Mouse (Mus musculus) midbrain, embryonic 15.5 days (tissue): Measurements from ENCODE around the gene Gtf2a1l. TPM values are rescaled to one million over a fixed set of nuclear protein-coding genes. Genes with fewer than 3 reads are reported as not detected.
A peak's percentile ranks its signal among the peaks of the same experiment; 100 is the strongest.

Source experiments
- ATAC-seq: fragments of 200-750 bp; cut with Nextera tagmentation; replicated peaks from 2 replicates; pipeline ENCODE4 v1.8.0; 2017; ENCODE audit warnings: moderate TSS enrichment
- H3K27ac ChIP-seq: fragments of 300-500 bp; sonication (generic); 2 replicates; pipeline ENCODE4 v1.5.1; 2015; ENCODE audit warnings: mild to moderate bottlenecking, inconsistent platforms
- H3K27me3 ChIP-seq: fragments of 300-500 bp; sonication (generic); replicated peaks from 2 replicates; pipeline ENCODE4 v1.6.1; 2015; ENCODE audit warnings: inconsistent platforms
- H3K36me3 ChIP-seq: fragments of 300-500 bp; sonication (generic); replicated peaks from 2 replicates; pipeline ENCODE4 v1.6.1; 2015; ENCODE audit warnings: inconsistent platforms
- H3K4me1 ChIP-seq: fragments of 300-500 bp; sonication (generic); 2 replicates; pipeline ENCODE4 v1.6.1; 2015; ENCODE audit warnings: inconsistent platforms
- H3K4me2 ChIP-seq: fragments of 300-500 bp; sonication (generic); 2 replicates; pipeline ENCODE4 v1.6.1; 2015; ENCODE audit warnings: inconsistent platforms, mild to moderate bottlenecking, moderate library complexity
- H3K4me3 ChIP-seq: fragments of 300-500 bp; sonication (generic); 2 replicates; pipeline ENCODE4 v1.5.1; 2015; ENCODE audit warnings: mild to moderate bottlenecking, inconsistent platforms
- H3K9ac ChIP-seq: fragments of 300-500 bp; sonication (generic); 2 replicates; pipeline ENCODE4 v1.6.1; 2015; ENCODE audit warnings: mild to moderate bottlenecking, inconsistent platforms
- H3K9me3 ChIP-seq: fragments of 300-500 bp; sonication (generic); 2 replicates; pipeline ENCODE4 v1.6.1; 2016; ENCODE audit warnings: inconsistent platforms
- WGBS: fragments of 180-500 bp; shearing (Covaris S2); methylation state at CpG from one replicate; pipeline ENCODE4 v1.1.7; 2015; ENCODE audit warnings: mixed read lengths; 5-methylcytosine and 5-hydroxymethylcytosine counted together
- polyA plus RNA-seq: library from polyadenylated mRNA; unstranded; fragments of >200 nt; fragmentation: Nextera tagmentation; extraction: Ambion mirVana; gene quantifications from 2 replicates; pipeline ENCODE4 v1.2.1, GENCODE M21; 2015

Gtf2a1l gene
- polyA plus RNA-seq, 1 experiment from 2014 or later = 0.10 TPM

GRCm38 (mm10) chr17:88666076-88666475 lies 2.4 kb upstream of the Gtf2a1l start:
- 54% methylated on average over 2 of the region's 2 CpGs for WGBS
- Histone ChIP-seq H3K27me3 (no peaks in the 10 kb centered on the region), H3K9me3 (no peaks in the 10 kb centered on the region), H3K4me1 (peaks cover 11% of the 10 kb centered on the region; the same call in 1 of the 2 replicates), H3K4me3 (no peak overlapping the region), H3K4me2 (no peak overlapping the region), H3K9ac (no peak overlapping the region), H3K36me3 (no peaks in the 10 kb centered on the region), H3K27ac (no peak overlapping the region)
- ATAC-seq = no peak

- Histone ChIP-seq H3K4me1 (peaks cover 8% of the 10 kb centered on the region; the same call in 1 of the 2 replicates), H3K9me3 (no peaks in the 10 kb centered on the region), H3K36me3 (no peaks in the 10 kb centered on the region), H3K4me2 (no peak overlapping the region), H3K27me3 (no peaks in the 10 kb centered on the region), H3K4me3 (no peak overlapping the region), H3K27ac (no peak overlapping the region), H3K9ac (no peak overlapping the region)
- ATAC-seq = no peak
- WGBS = 12% methylated on average over 2 of the region's 2 CpGs
Observed at GRCm38 (mm10) chr17:88669921-88670320, 1.5 kb downstream of the Gtf2a1l start.

- H3K9ac ChIP-seq = no peak overlapping the region
- ATAC-seq = no peak
- no peaks in the 10 kb centered on the region for H3K27me3 ChIP-seq
- H3K9me3 ChIP-seq = no peaks in the 10 kb centered on the region
- no peaks in the 10 kb centered on the region for H3K36me3 ChIP-seq
- H3K4me3 ChIP-seq = no peak overlapping the region
- peaks cover 8% of the 10 kb centered on the region; the same call in 1 of the 2 replicates for H3K4me1 ChIP-seq
- WGBS = 39% methylated on average over 4 of the region's 4 CpGs
- H3K27ac ChIP-seq = no peak overlapping the region
- no peak overlapping the region for H3K4me2 ChIP-seq
Observed at GRCm38 (mm10) chr17:88670800-88671199, 2.3 kb downstream of the Gtf2a1l start.

- Histone ChIP-seq H3K27ac (0 out of 2 replicates have a peak overlapping the region, but pooled peaks have one; percentile 50), H3K27me3 (no peaks in the 10 kb centered on the region), H3K4me3 (no peak overlapping the region), H3K9ac (no peak overlapping the region), H3K36me3 (no peaks in the 10 kb centered on the region), H3K4me2 (no peak overlapping the region), H3K9me3 (no peaks in the 10 kb centered on the region), H3K4me1 (no peaks in the 10 kb centered on the region)
- 89% methylated on average over 23 of the region's 23 CpGs for WGBS
- ATAC-seq = no peak
Observed at GRCm38 (mm10) chr17:88675310-88676309, 7.2 kb downstream of the Gtf2a1l start.

GRCm38 (mm10) chr17:88688226-88688625 lies 19.8 kb downstream of the Gtf2a1l start:
- WGBS = 38% methylated on average over 11 of the region's 11 CpGs

GRCm38 (mm10) chr17:88696656-88697333 lies 28.3 kb downstream of the Gtf2a1l start:
- H3K9ac ChIP-seq = no peak overlapping the region
- no peaks in the 10 kb centered on the region for H3K9me3 ChIP-seq
- WGBS = 37% methylated on average over 9 of the region's 9 CpGs
- H3K4me1 ChIP-seq = peaks cover 9% of the 10 kb centered on the region; the same call in 1 of the 2 replicates
- 0 out of 2 replicates have a peak, but pooled peaks have one; percentile 57 for ATAC-seq
- H3K36me3 ChIP-seq = no peaks in the 10 kb centered on the region
- H3K27ac ChIP-seq = no peak overlapping the region
- no peaks in the 10 kb centered on the region for H3K27me3 ChIP-seq
- no peak overlapping the region for H3K4me3 ChIP-seq
- H3K4me2 ChIP-seq = no peak overlapping the region

More at GRCm38 (mm10) chr17:88688226-88688625, 19.8 kb downstream of the Gtf2a1l start:
- Histone ChIP-seq H3K36me3 (no peaks in the 10 kb centered on the region), H3K4me3 (no peak overlapping the region), H3K27ac (no peak overlapping the region), H3K9ac (no peak overlapping the region), H3K4me2 (peak overlapping the region; percentile 8; the same call in 1 of the 2 replicates), H3K4me1 (peaks cover 6% of the 10 kb centered on the region; the same call in 1 of the 2 replicates), H3K9me3 (no peaks in the 10 kb centered on the region), H3K27me3 (no peaks in the 10 kb centered on the region)
- no peak for ATAC-seq

GRCm38 (mm10) chr17:88700901-88701300 lies 32.4 kb downstream of the Gtf2a1l start:
- ATAC-seq = no peak
- Histone ChIP-seq H3K9ac (no peak overlapping the region), H3K27ac (no peak overlapping the region), H3K27me3 (no peaks in the 10 kb centered on the region), H3K36me3 (no peaks in the 10 kb centered on the region), H3K9me3 (no peaks in the 10 kb centered on the region), H3K4me1 (peaks cover 19% of the 10 kb centered on the region), H3K4me3 (no peak overlapping the region), H3K4me2 (no peak overlapping the region)

GRCm38 (mm10) chr17:88702345-88702744 lies 33.9 kb downstream of the Gtf2a1l start:
- no peak overlapping the region for H3K4me3 ChIP-seq
- peaks cover 21% of the 10 kb centered on the region for H3K4me1 ChIP-seq
- no peaks in the 10 kb centered on the region for H3K36me3 ChIP-seq
- no peak overlapping the region for H3K9ac ChIP-seq
- H3K27ac ChIP-seq = 0 out of 2 replicates have a peak overlapping the region, but pooled peaks have one; percentile 20
- H3K9me3 ChIP-seq = no peaks in the 10 kb centered on the region
- no peak for ATAC-seq
- H3K4me2 ChIP-seq = no peak overlapping the region
- 29% methylated on average over 6 of the region's 6 CpGs for WGBS
- no peaks in the 10 kb centered on the region for H3K27me3 ChIP-seq

- no peak overlapping the region for H3K27ac ChIP-seq
- H3K4me3 ChIP-seq = no peak overlapping the region
- no peaks in the 10 kb centered on the region for H3K36me3 ChIP-seq
- 43% methylated on average over 4 of the region's 4 CpGs for WGBS
- peaks cover 21% of the 10 kb centered on the region for H3K4me1 ChIP-seq
- no peaks in the 10 kb centered on the region for H3K27me3 ChIP-seq
- no peak overlapping the region for H3K4me2 ChIP-seq
- ATAC-seq = no peak
- no peaks in the 10 kb centered on the region for H3K9me3 ChIP-seq
- H3K9ac ChIP-seq = no peak overlapping the region
Observed at GRCm38 (mm10) chr17:88703112-88703511, 34.7 kb downstream of the Gtf2a1l start.

GRCm38 (mm10) chr17:88706231-88706649 lies 37.8 kb downstream of the Gtf2a1l start:
- Histone ChIP-seq H3K9ac (no peak overlapping the region), H3K27me3 (no peaks in the 10 kb centered on the region), H3K4me3 (no peak overlapping the region), H3K9me3 (no peaks in the 10 kb centered on the region), H3K36me3 (no peaks in the 10 kb centered on the region), H3K27ac (peak overlapping the region; percentile 31; the same call in 1 of the 2 replicates), H3K4me2 (no peak overlapping the region), H3K4me1 (peaks cover 21% of the 10 kb centered on the region)
- WGBS = 20% methylated on average over 8 of the region's 8 CpGs
- peak; percentile 86 for ATAC-seq

GRCm38 (mm10) chr17:88749646-88750045 lies 81.2 kb downstream of the Gtf2a1l start:
- H3K27ac ChIP-seq = no peak overlapping the region
- 49% methylated on average over 8 of the region's 8 CpGs for WGBS
- 0 out of 2 replicates have a peak overlapping the region, but pooled peaks have one; percentile 12 for H3K4me2 ChIP-seq

More at GRCm38 (mm10) chr17:88749646-88750045, 81.2 kb downstream of the Gtf2a1l start:
- H3K9ac ChIP-seq = no peak overlapping the region
- H3K9me3 ChIP-seq = no peaks in the 10 kb centered on the region
- no peak overlapping the region for H3K4me3 ChIP-seq
- H3K36me3 ChIP-seq = no peaks in the 10 kb centered on the region
- peaks cover 29% of the 10 kb centered on the region for H3K4me1 ChIP-seq
- no peak for ATAC-seq
- no peaks in the 10 kb centered on the region for H3K27me3 ChIP-seq
